Mouse (Mus musculus) E14TG2a.4 (cell line): ENCODE data around the gene Lhx5.

ENCODE experiments used
- CTCF ChIP-seq: conservative IDR thresholded peaks from 2 replicates; pipeline ENCODE4 v1.5.1; 2014; ENCODE audit warnings: low read length
- NANOG ChIP-seq: IDR thresholded peaks from 2 replicates; pipeline ENCODE4 v1.6.1; 2014; ENCODE audit warnings: borderline replicate concordance, low read length, mixed read lengths

DNA sequence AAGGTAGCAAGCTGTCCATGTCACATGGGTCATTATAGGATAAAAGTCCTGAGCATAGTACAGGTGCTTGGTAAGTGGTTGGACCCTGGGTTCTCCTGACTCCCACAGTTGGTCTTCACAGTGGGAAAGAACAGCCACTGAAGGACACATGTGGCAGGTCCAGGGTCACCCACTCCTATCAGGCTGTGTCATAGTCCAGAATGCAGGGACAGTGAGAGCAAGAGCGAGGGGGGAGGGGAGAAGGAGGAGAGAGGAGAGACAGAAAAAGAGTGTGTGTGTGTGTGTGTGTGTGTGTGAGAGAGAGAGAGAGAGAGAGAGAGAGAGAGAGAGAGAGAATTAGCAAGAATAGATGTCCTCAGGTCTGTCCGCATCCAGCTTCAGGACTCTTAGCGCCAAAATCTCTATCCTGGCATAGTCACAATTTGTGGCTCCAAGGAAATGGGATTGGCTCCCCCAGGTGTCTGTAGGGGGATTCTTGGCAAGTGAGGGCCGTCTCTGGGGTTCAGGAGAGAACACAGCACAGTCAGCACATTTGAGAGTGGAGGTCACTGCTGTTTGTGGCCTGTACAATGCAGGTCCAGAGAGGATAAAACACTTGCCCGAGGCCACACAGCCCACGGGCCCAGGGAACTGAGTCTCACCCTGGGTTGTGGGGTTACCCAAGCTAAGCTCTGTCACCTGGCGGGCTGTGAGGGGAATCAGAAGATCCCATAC, 25.5 kb downstream of the Lhx5 start:
- no peak for TF ChIP-seq CTCF
- TF ChIP-seq NANOG = no peak
